Mouse (Mus musculus) liver, adult 2 months (tissue): ENCODE measurements at regions not wholly inside any gene's neighbourhood (a gene's known extent, or its start where the extent isn't known, plus 50 kb on each side); places are given as distances from the start of the nearest gene placed in this dataset.

Experiments used
- DNase-seq: peaks from one replicate; pipeline ENCODE4 v3.0.0-alpha.2; 2011; ENCODE audit warnings: low read depth, low spot score; ENCODE audit errors: extremely low read depth
- H3K27ac ChIP-seq: fragments of 200-500 bp; replicated peaks from 2 replicates; pipeline ENCODE4 v1.5.1; 2012; ENCODE audit warnings: low read depth, mild to moderate bottlenecking, control low read depth, inconsistent platforms, low read length; ENCODE audit not compliant: insufficient read depth
- H3K27me3 ChIP-seq: fragments of 200-500 bp; 2 replicates; pipeline ENCODE4 v1.6.1; 2012; ENCODE audit warnings: mild to moderate bottlenecking, moderate library complexity, low read length, inconsistent platforms; ENCODE audit not compliant: control insufficient read depth, insufficient read depth
- H3K36me3 ChIP-seq: fragments of 200-500 bp; 2 replicates; pipeline ENCODE4 v1.6.1; 2012; ENCODE audit warnings: low read length, inconsistent platforms; ENCODE audit not compliant: control insufficient read depth, insufficient read depth
- H3K4me1 ChIP-seq: fragments of 200-500 bp; 2 replicates; pipeline ENCODE4 v1.6.1; 2011; ENCODE audit warnings: low read length; ENCODE audit not compliant: control insufficient read depth, insufficient read depth
- H3K4me3 ChIP-seq: fragments of 200-500 bp; 2 replicates; pipeline ENCODE4 v1.5.1; 2011; ENCODE audit warnings: low read depth, mild to moderate bottlenecking, control low read depth, low read length, moderate library complexity; ENCODE audit not compliant: insufficient read depth
- H3K79me2 ChIP-seq: fragments of 200-500 bp; 2 replicates; pipeline ENCODE4 v1.6.1; 2012; ENCODE audit warnings: inconsistent platforms, mild to moderate bottlenecking, low read length, moderate library complexity; ENCODE audit not compliant: control insufficient read depth, insufficient read depth
- H3K9ac ChIP-seq: fragments of 200-500 bp; 2 replicates; pipeline ENCODE4 v1.6.1; 2012; ENCODE audit warnings: low read depth, mild to moderate bottlenecking, control low read depth, inconsistent platforms, low read length
- CTCF ChIP-seq: fragments of 200-500 bp; IDR thresholded peaks from 2 replicates; pipeline ENCODE4 v1.5.1; 2011; ENCODE audit warnings: low read depth, low read length, control low read depth
- POLR2A ChIP-seq: fragments of 200-500 bp; IDR thresholded peaks from 2 replicates; pipeline ENCODE4 v1.6.1; 2011; ENCODE audit warnings: low read length, control low read depth; ENCODE audit not compliant: insufficient read depth; ENCODE audit errors: extremely low read depth
- WGBS: fragments of 180-500 bp; shearing (Covaris S2); methylation state at CpG from one replicate; pipeline ENCODE4 v1.1.7; 2018; 5-methylcytosine and 5-hydroxymethylcytosine counted together

GRCm38 (mm10) chr4:7583851-7584250 lies 655.0 kb downstream of the Car8 start:
- H3K79me2 ChIP-seq = no peaks in the 10 kb centered on the region
- H3K36me3 ChIP-seq = no peaks in the 10 kb centered on the region
- no peaks in the 10 kb centered on the region for H3K27me3 ChIP-seq
- DNase-seq = no peak
- TF ChIP-seq CTCF = no peak
- no peak for TF ChIP-seq POLR2A
- WGBS = 80% methylated on average over 4 of the region's 4 CpGs
- no peak overlapping the region for H3K9ac ChIP-seq
- H3K4me3 ChIP-seq = no peak overlapping the region
- H3K27ac ChIP-seq = no peak overlapping the region
- no peaks in the 10 kb centered on the region for H3K4me1 ChIP-seq

DNA sequence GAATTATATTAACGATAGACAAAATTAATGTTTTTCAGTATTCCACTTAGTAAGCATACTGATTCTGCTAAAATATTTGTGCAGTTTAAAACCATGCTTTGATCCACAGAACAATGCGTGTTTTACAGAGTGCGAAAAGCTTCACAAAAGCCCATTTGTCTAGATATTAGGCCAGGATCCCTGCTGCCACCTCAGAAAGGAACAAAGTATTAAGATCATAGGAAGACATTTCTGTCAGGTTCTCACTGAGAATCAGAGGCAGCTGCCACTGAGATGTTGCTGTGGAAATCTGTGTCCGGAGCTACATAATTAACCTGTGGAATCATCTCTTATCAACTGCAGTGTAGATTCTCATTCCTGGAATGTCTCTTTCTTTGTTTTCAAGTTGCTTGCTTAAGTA lies 656.9 kb downstream of the Car8 start:
- Histone ChIP-seq H3K9ac (no peak overlapping the region), H3K4me3 (no peak overlapping the region), H3K36me3 (no peaks in the 10 kb centered on the region), H3K4me1 (no peaks in the 10 kb centered on the region), H3K27me3 (no peaks in the 10 kb centered on the region), H3K79me2 (no peaks in the 10 kb centered on the region), H3K27ac (no peak overlapping the region)
- no peak for DNase-seq
- TF ChIP-seq CTCF (no peak), POLR2A (no peak)
- WGBS = 90% methylated on average over 4 of the region's 4 CpGs

DNA sequence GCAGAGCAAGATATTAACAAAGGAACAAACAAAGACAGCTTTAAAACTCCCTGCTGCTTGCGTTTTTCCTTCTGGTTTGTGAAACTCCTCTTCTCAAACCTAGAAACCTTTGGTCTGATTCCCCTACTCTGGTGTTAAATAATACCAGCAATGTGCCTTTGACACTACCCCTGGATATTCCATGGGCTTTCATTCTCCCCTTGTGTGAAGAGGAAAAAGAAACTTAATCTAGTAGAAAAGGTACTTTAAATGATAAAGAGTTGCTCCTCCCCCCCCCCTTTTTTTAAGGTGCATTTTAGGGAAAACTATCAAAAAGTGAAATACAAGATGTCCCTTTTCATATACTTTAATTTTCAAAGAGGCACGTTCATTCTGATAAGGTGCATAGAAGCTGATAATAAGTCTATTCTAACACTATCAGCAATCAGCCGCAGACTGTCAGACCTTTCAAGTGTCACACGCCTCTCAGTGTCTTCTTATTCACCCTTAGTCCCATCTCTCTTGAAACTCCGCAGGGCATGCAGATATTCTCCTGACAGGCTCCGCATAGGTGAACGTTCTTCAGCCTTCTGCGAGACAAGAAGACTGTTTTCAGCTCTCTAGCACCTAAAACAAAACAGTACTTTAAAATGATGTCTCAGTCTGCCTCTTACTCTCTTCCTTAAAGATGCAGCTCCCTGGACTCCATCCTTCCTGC lies 657.5 kb downstream of the Car8 start:
- TF ChIP-seq POLR2A (no peak), CTCF (no peak)
- no peak overlapping the region for H3K27ac ChIP-seq
- no peak overlapping the region for H3K9ac ChIP-seq
- DNase-seq = no peak
- H3K4me3 ChIP-seq = no peak overlapping the region
- no peaks in the 10 kb centered on the region for H3K27me3 ChIP-seq
- H3K36me3 ChIP-seq = no peaks in the 10 kb centered on the region
- no peaks in the 10 kb centered on the region for H3K79me2 ChIP-seq
- WGBS = 46% methylated on average over 8 of the region's 8 CpGs
- H3K4me1 ChIP-seq = no peaks in the 10 kb centered on the region

DNA sequence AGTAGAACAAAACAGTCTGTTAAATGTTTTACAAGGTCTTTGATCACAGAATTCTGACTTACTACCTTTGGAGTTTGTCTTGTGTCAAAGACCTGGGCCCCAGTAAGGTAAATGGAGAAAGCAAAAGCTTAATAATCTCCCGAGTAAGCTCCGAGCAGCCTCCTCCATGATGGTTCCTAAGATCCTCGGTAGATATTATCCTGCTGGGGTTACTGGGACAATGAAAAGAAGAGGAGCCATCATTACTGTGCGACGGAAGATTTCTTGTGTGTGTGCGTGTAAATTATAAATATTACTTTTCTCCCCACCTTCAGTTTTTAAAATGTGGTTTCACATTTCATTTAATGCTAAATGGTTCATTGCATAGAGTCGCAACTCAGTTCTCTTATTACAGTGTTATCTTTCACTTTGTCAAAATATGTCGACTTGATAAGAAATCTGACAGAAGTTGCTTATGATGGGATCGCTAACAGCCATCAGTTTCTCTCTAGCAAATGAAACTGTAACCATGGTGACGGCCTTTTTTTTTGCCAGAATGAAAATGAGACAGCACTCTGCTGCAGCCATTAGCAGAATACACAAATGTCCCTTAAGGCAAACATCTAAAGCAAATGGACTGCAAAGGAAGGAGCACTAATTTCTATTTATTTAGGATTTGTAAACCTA lies 658.2 kb downstream of the Car8 start:
- Histone ChIP-seq H3K36me3 (no peaks in the 10 kb centered on the region), H3K27ac (no peak overlapping the region), H3K27me3 (no peaks in the 10 kb centered on the region), H3K9ac (no peak overlapping the region), H3K4me3 (no peak overlapping the region), H3K4me1 (no peaks in the 10 kb centered on the region), H3K79me2 (no peaks in the 10 kb centered on the region)
- 56% methylated on average over 10 of the region's 10 CpGs for WGBS
- TF ChIP-seq CTCF (no peak), POLR2A (no peak)
- DNase-seq = no peak

- TF ChIP-seq CTCF (no peak), POLR2A (no peak)
- no peak overlapping the region for H3K27ac ChIP-seq
- no peaks in the 10 kb centered on the region for H3K36me3 ChIP-seq
- no peaks in the 10 kb centered on the region for H3K79me2 ChIP-seq
- no peak for DNase-seq
- no peaks in the 10 kb centered on the region for H3K4me1 ChIP-seq
- H3K9ac ChIP-seq = no peak overlapping the region
- no peaks in the 10 kb centered on the region for H3K27me3 ChIP-seq
- WGBS = 67% methylated on average over 2 of the region's 2 CpGs
- no peak overlapping the region for H3K4me3 ChIP-seq
Observed at GRCm38 (mm10) chr4:7574011-7574410, 664.8 kb downstream of the Car8 start.

DNA sequence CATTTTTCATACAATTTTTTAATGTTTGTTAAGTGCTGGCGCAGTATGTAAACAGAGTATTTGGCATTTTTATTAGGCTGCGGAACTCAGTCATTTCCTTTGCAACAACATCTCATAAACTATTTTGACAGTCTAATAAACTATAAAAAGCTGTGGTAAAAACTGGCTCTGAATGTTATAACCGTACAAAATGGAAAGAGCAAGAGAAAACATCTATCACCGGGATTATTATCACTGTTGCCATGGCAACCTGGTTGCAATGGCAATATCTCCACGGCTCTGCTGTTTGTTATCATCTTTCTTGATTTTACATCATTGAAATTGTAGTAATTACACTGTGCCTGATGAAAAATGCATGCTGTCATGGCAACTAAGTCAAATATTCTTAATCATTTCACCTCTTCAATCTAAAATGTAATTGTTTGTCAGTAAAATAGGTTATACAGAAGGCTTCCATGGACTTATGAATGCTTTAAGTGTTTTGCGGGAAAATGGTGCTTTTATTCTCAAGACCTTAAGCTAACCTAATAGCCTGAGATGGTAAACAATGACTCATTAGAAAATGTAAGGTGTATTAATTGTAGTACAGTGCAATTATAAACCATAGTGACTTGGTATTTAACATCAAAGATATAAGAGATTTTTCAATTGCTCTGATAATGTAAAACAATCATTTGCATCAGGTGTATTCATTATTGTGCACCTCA lies 671.0 kb downstream of the Car8 start:
- TF ChIP-seq CTCF = no peak
- TF ChIP-seq POLR2A = no peak
- DNase-seq = no peak
- WGBS = 83% methylated on average over 6 of the region's 6 CpGs

More for the DNA sequence above, 671.0 kb downstream of the Car8 start:
- Histone ChIP-seq H3K79me2 (no peaks in the 10 kb centered on the region), H3K36me3 (no peaks in the 10 kb centered on the region), H3K27me3 (no peaks in the 10 kb centered on the region), H3K27ac (no peak overlapping the region), H3K4me1 (no peaks in the 10 kb centered on the region), H3K9ac (no peak overlapping the region), H3K4me3 (no peak overlapping the region)
